Mouse (Mus musculus): ENCODE data around the gene Fam107a. TPM values are rescaled to one million over a fixed set of nuclear protein-coding genes. Genes with fewer than 3 reads are reported as not detected.
A peak's percentile ranks its signal among the peaks of the same experiment; 100 is the strongest.

The Fam107a gene
- polyA plus RNA-seq (2016; fragmentation: Nextera tagmentation; extraction: Ambion mirVana), result 0.05 TPM in 1 of 2 replicates, not detected in the other

GRCm38 (mm10) chr14:8317194-8318097 is at the start of gene Fam107a:
TSS of gene Fam107a (minus strand) at chr14:8318023.
- no peak; the same call in 1 of the 2 replicates for ATAC-seq
- WGBS (ENCODE audit: insufficient replicate concordance), result 10% methylated on average over 41 of the region's 41 CpGs
- Histone ChIP-seq H3K9ac (no peak within 1 kb of the TSS), H3K27me3 (replicated peaks) (peaks cover 45% of the 10 kb centered on the region), H3K27ac (no peak within 1 kb of the TSS), H3K36me3 (no peaks in the 10 kb centered on the region), H3K4me3 (peak within 1 kb of the TSS; percentile 13; the same call in 1 of the 2 replicates), H3K4me2 (peak within 1 kb of the TSS; percentile 34), H3K9me3 (replicated peaks) (no peaks in the 10 kb centered on the region), H3K4me1 (peaks cover 5% of the 10 kb centered on the region; the same call in 1 of the 2 replicates)

- Histone ChIP-seq H3K9me3 (replicated peaks) (no peaks in the 10 kb centered on the region), H3K27me3 (replicated peaks) (no peaks in the 10 kb centered on the region), H3K9ac (no peak overlapping the region), H3K4me1 (no peaks in the 10 kb centered on the region), H3K4me3 (no peak overlapping the region), H3K4me2 (no peak overlapping the region), H3K27ac (no peak overlapping the region), H3K36me3 (no peaks in the 10 kb centered on the region)
- no peak for ATAC-seq
- 0% methylated on average over 1 of the region's 1 CpGs for WGBS (ENCODE audit: insufficient replicate concordance)
Measured at GRCm38 (mm10) chr14:8367121-8367520, 49.3 kb upstream of the Fam107a start.

GRCm38 (mm10) chr14:8365833-8366232 is 48.0 kb upstream of the Fam107a start:
- ATAC-seq, result no peak
- H3K9ac ChIP-seq, result no peak overlapping the region
- no peaks in the 10 kb centered on the region for H3K36me3 ChIP-seq
- no peak overlapping the region for H3K4me3 ChIP-seq
- no peak overlapping the region for H3K4me2 ChIP-seq
- no peaks in the 10 kb centered on the region for H3K27me3 ChIP-seq (replicated peaks)
- H3K9me3 ChIP-seq (replicated peaks), result no peaks in the 10 kb centered on the region
- 56% methylated on average over 6 of the region's 6 CpGs for WGBS (ENCODE audit: insufficient replicate concordance)
- no peak overlapping the region for H3K27ac ChIP-seq
- H3K4me1 ChIP-seq, result no peaks in the 10 kb centered on the region

GRCm38 (mm10) chr14:8356836-8357235 is 39.0 kb upstream of the Fam107a start:
- Histone ChIP-seq H3K9ac (no peak overlapping the region), H3K27me3 (replicated peaks) (no peaks in the 10 kb centered on the region), H3K4me2 (no peak overlapping the region), H3K27ac (no peak overlapping the region), H3K4me1 (no peaks in the 10 kb centered on the region), H3K36me3 (no peaks in the 10 kb centered on the region), H3K9me3 (replicated peaks) (no peaks in the 10 kb centered on the region), H3K4me3 (no peak overlapping the region)
- ATAC-seq, result peak; percentile 49
- 31% methylated on average over 9 of the region's 9 CpGs for WGBS (ENCODE audit: insufficient replicate concordance)

GRCm38 (mm10) chr14:8355999-8356501 is 38.2 kb upstream of the Fam107a start:
- WGBS (ENCODE audit: insufficient replicate concordance), result 32% methylated on average over 6 of the region's 6 CpGs
- H3K4me2 ChIP-seq, result no peak overlapping the region
- H3K36me3 ChIP-seq, result no peaks in the 10 kb centered on the region
- H3K27me3 ChIP-seq (replicated peaks), result no peaks in the 10 kb centered on the region
- H3K9ac ChIP-seq, result no peak overlapping the region
- H3K27ac ChIP-seq, result no peak overlapping the region
- H3K4me1 ChIP-seq, result no peaks in the 10 kb centered on the region
- H3K4me3 ChIP-seq, result no peak overlapping the region
- peak; percentile 66; the same call in 1 of the 2 replicates for ATAC-seq
- H3K9me3 ChIP-seq (replicated peaks), result no peaks in the 10 kb centered on the region

- Histone ChIP-seq H3K9ac (no peak overlapping the region), H3K27me3 (replicated peaks) (no peaks in the 10 kb centered on the region), H3K4me3 (no peak overlapping the region), H3K4me1 (no peaks in the 10 kb centered on the region), H3K27ac (no peak overlapping the region), H3K36me3 (no peaks in the 10 kb centered on the region), H3K4me2 (no peak overlapping the region), H3K9me3 (replicated peaks) (no peaks in the 10 kb centered on the region)
- no peak for ATAC-seq
- WGBS (ENCODE audit: insufficient replicate concordance), result 45% methylated on average over 9 of the region's 9 CpGs
Measured at GRCm38 (mm10) chr14:8348927-8349326, 31.1 kb upstream of the Fam107a start.

- Histone ChIP-seq H3K36me3 (no peaks in the 10 kb centered on the region), H3K9me3 (replicated peaks) (no peaks in the 10 kb centered on the region), H3K27me3 (replicated peaks) (no peaks in the 10 kb centered on the region), H3K4me2 (no peak overlapping the region), H3K27ac (no peak overlapping the region), H3K9ac (no peak overlapping the region), H3K4me3 (no peak overlapping the region), H3K4me1 (peaks cover 12% of the 10 kb centered on the region)
- 19% methylated on average over 7 of the region's 7 CpGs for WGBS (ENCODE audit: insufficient replicate concordance)
- ATAC-seq, result no peak
Measured at GRCm38 (mm10) chr14:8346255-8346997, 28.6 kb upstream of the Fam107a start.

GRCm38 (mm10) chr14:8345566-8345965 is 27.7 kb upstream of the Fam107a start:
- H3K4me3 ChIP-seq, result no peak overlapping the region
- H3K4me1 ChIP-seq, result peaks cover 12% of the 10 kb centered on the region
- no peak overlapping the region for H3K27ac ChIP-seq
- H3K9ac ChIP-seq, result no peak overlapping the region
- 56% methylated on average over 4 of the region's 4 CpGs for WGBS (ENCODE audit: insufficient replicate concordance)
- no peak for ATAC-seq
- no peak overlapping the region for H3K4me2 ChIP-seq
- H3K27me3 ChIP-seq (replicated peaks), result no peaks in the 10 kb centered on the region
- H3K9me3 ChIP-seq (replicated peaks), result no peaks in the 10 kb centered on the region
- no peaks in the 10 kb centered on the region for H3K36me3 ChIP-seq

GRCm38 (mm10) chr14:8342509-8343106 is 24.8 kb upstream of the Fam107a start:
- no peak for ATAC-seq
- Histone ChIP-seq H3K27ac (no peak overlapping the region), H3K4me3 (no peak overlapping the region), H3K9me3 (replicated peaks) (no peaks in the 10 kb centered on the region), H3K4me1 (peaks cover 12% of the 10 kb centered on the region), H3K27me3 (replicated peaks) (no peaks in the 10 kb centered on the region), H3K9ac (no peak overlapping the region), H3K4me2 (no peak overlapping the region), H3K36me3 (no peaks in the 10 kb centered on the region)
- 71% methylated on average over 5 of the region's 5 CpGs for WGBS (ENCODE audit: insufficient replicate concordance)

GRCm38 (mm10) chr14:8340226-8340625 is 22.4 kb upstream of the Fam107a start:
- H3K27ac ChIP-seq, result no peak overlapping the region
- no peaks in the 10 kb centered on the region for H3K27me3 ChIP-seq (replicated peaks)
- no peaks in the 10 kb centered on the region for H3K9me3 ChIP-seq (replicated peaks)
- no peak overlapping the region for H3K9ac ChIP-seq
- no peak for ATAC-seq
- no peak overlapping the region for H3K4me3 ChIP-seq
- peaks cover 12% of the 10 kb centered on the region for H3K4me1 ChIP-seq
- WGBS (ENCODE audit: insufficient replicate concordance), result 59% methylated on average over 4 of the region's 4 CpGs
- H3K36me3 ChIP-seq, result no peaks in the 10 kb centered on the region
- H3K4me2 ChIP-seq, result no peak overlapping the region

- no peak for ATAC-seq
- 56% methylated on average over 10 of the region's 10 CpGs for WGBS (ENCODE audit: insufficient replicate concordance)
- H3K4me1 ChIP-seq, result no peaks in the 10 kb centered on the region
- H3K9ac ChIP-seq, result no peak overlapping the region
- no peak overlapping the region for H3K27ac ChIP-seq
- H3K4me2 ChIP-seq, result no peak overlapping the region
- H3K4me3 ChIP-seq, result no peak overlapping the region
- H3K36me3 ChIP-seq, result no peaks in the 10 kb centered on the region
- H3K9me3 ChIP-seq (replicated peaks), result no peaks in the 10 kb centered on the region
- H3K27me3 ChIP-seq (replicated peaks), result no peaks in the 10 kb centered on the region
Measured at GRCm38 (mm10) chr14:8335947-8336346, 18.1 kb upstream of the Fam107a start.
